Mouse (Mus musculus): ENCODE measurements around the gene Golph3.

- no peak for TF ChIP-seq CTCF (IDR thresholded peaks at IDR 0.05; ENCODE audit: insufficient read depth, low read depth, low read length)
- TF ChIP-seq POLR2A (IDR thresholded peaks at IDR 0.05; ENCODE audit: insufficient read depth, low read depth, low read length): no peak
Measured at GRCm38 (mm10) chr15:12355907-12356306, 34.7 kb downstream of the Golph3 start.

All from olfactory bulb, adult 2 months (tissue).